Mouse (Mus musculus): ENCODE data around the gene Psma5. TPM values are rescaled to one million over a fixed set of nuclear protein-coding genes. Genes with fewer than 3 reads are reported as not detected.
A peak's percentile ranks its signal among the peaks of the same experiment; 100 is the strongest.

The Psma5 gene
- polyA plus RNA-seq, 1 experiment from 2014 or later = 303 TPM

DNA sequence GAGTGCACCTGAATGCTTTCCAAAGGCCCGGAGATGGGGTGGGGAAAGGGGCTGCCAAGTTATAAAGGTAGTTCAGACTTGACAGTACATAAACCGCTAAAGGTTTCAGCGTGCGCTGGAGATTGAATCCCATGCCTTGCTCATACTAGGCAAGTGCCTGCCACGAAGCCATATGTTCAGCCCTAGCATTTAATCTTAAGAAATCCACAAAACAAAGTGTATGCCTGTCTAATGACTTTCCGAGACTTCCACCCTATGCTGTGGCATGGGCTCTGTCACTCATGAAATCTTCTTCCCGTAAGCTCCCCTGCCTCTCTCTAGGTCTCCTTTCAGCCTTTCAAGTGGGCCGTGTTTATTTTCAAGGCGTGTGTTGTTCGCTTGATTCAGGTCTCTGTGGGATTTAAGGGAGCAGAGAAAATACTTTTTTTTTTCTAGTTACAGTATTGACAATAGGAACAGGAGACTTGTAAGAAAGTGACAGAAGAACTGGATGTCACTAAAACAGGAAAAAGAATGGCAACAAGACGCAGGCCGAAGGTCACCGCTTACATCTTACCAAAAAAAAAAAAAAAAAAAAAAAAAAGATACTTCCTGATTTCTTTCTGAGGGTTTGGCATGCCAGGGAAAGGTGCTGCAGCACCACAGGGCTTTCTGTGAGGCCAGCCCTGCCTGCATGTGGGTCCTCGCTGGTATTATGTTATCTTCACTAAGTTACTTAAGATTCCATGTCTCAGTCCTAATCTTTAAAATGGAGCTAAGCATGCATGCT lies 30.1 kb downstream of the Psma5 start:
- H3K27ac ChIP-seq (replicated peaks; ENCODE audit: low read depth, low read length) = no peak overlapping the region; the same call in 1 of the 2 replicates
- ATAC-seq (ENCODE audit: low read depth) (no peak), DNase-seq (ENCODE audit: low spot score) (no peak)
- H3K9me3 ChIP-seq (ENCODE audit: control insufficient read depth, low read length) = no peaks in the 10 kb centered on the region
- H3K4me3 ChIP-seq (ENCODE audit: low read depth, low read length) = no peak overlapping the region
- WGBS = 55% methylated on average over 14 of the region's 14 CpGs
- no peaks in the 10 kb centered on the region for H3K27me3 ChIP-seq (replicated peaks; ENCODE audit: control insufficient read depth, insufficient read depth, low read length)
- H3K4me1 ChIP-seq (ENCODE audit: control insufficient read depth, insufficient read depth, low read length) = peaks cover 43% of the 10 kb centered on the region
- H3K36me3 ChIP-seq (ENCODE audit: control insufficient read depth, insufficient read depth, low read length) = no peaks in the 10 kb centered on the region
- no peak overlapping the region for H3K9ac ChIP-seq (ENCODE audit: low read depth, low read length)
- peak overlapping the region; percentile 92; the same call in 1 of the 2 replicates for H3K4me2 ChIP-seq (ENCODE audit: low read depth, low read length)

DNA sequence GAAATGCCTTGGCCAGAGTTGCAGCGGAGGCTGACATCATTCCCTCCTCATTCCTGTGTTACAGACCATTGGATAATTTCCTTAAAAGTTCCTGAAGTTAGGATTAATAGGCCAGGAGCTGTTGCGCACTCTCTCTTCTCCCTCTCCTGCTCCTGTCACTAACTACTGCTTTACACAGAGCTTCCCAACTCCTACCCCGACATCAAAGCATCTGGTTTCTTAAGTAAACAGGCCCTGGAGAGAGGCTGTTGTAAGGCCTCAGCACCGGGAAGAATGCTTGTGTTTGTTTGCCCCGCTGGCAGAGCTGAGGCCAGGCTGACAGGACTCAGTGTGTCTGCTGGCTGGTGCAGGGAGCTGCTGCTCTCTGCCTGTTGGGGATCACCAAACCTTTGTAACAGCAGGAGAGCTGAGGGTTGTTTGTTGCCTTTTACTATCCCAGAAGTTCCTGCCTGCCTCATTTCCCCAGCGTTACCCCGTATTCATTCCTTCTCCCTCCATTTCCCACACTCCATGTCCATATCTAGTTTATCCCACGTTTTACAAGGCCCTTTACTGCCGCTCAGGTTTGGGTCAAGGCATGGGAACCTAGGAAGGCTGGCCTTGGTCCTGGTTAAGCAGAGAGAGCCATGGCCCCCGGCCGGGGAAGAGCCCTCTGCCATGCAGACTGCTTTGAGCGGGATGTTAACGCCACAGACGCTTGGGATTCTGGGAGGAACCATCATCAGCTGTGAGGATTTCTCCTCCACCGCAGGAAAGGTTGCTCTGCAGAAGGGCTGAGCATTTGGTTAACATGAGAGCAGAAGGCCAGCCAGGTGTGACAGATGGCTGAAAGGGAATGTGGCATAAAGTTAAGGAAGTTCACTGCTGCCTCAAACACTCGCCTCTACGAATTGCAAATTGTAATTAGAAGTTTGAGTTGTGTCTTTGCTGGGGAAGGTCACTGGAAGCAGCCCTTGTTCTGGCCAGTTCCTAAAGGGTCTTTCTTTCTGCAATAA lies 31.4 kb downstream of the Psma5 start:
- ATAC-seq (ENCODE audit: low read depth) (no peak), DNase-seq (ENCODE audit: low spot score) (peak; percentile 84)
- Histone ChIP-seq H3K9ac (ENCODE audit: low read depth, low read length) (peak overlapping the region; percentile 26), H3K4me3 (ENCODE audit: low read depth, low read length) (no peak overlapping the region), H3K36me3 (ENCODE audit: control insufficient read depth, insufficient read depth, low read length) (no peaks in the 10 kb centered on the region), H3K4me2 (ENCODE audit: low read depth, low read length) (peak overlapping the region; percentile 31), H3K27me3 (replicated peaks; ENCODE audit: control insufficient read depth, insufficient read depth, low read length) (no peaks in the 10 kb centered on the region), H3K4me1 (ENCODE audit: control insufficient read depth, insufficient read depth, low read length) (peaks cover 38% of the 10 kb centered on the region), H3K9me3 (ENCODE audit: control insufficient read depth, low read length) (no peaks in the 10 kb centered on the region), H3K27ac (replicated peaks; ENCODE audit: low read depth, low read length) (peak overlapping the region; percentile 54)
- WGBS = 24% methylated on average over 17 of the region's 17 CpGs

DNA sequence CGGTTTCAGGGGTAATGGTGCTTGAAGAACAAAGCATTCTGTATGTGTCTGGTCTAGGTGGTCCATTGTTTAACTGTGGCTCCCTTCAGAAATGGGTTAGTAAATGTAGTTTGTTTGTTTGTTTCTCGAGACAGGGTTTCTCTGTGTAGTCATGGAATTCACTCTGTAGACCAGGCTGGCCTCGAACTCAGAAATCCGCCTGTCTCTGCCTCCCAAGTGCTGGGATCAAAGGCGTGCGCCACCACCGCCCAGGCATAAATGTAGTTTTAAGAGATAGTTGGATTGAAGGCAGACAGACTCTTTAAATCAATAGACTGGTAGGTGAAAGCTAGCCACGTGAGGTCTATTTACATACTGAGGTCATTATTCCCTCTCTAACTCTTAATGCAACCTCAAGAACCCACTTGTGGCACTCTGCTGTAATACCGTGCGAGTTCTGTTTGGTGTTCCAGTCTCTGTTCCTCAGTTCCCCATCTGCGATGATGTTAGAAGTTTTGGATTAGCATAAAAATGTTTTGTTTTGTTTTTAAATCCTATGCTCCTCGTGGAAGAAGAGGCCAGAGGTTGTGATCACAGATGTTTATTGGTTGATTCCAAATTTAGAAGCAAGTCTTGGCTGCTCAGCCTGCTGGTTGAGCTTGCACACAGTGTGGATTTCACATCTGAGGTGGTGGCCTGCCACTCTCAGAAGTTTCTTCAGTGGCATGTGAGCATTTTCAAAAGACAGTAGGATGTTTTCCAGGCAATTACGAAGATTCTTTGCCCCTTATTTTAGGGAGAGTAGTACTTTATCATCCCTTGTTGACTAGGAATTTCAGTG lies 32.8 kb downstream of the Psma5 start:
- H3K36me3 ChIP-seq (ENCODE audit: control insufficient read depth, insufficient read depth, low read length) = no peaks in the 10 kb centered on the region
- ATAC-seq (ENCODE audit: low read depth) (no peak), DNase-seq (ENCODE audit: low spot score) (no peak)
- H3K4me1 ChIP-seq (ENCODE audit: control insufficient read depth, insufficient read depth, low read length) = peaks cover 34% of the 10 kb centered on the region
- no peaks in the 10 kb centered on the region for H3K27me3 ChIP-seq (replicated peaks; ENCODE audit: control insufficient read depth, insufficient read depth, low read length)
- H3K27ac ChIP-seq (replicated peaks; ENCODE audit: low read depth, low read length) = no peak overlapping the region
- no peak overlapping the region for H3K4me2 ChIP-seq (ENCODE audit: low read depth, low read length)
- no peak overlapping the region for H3K4me3 ChIP-seq (ENCODE audit: low read depth, low read length)
- WGBS = 79% methylated on average over 13 of the region's 13 CpGs
- no peak overlapping the region for H3K9ac ChIP-seq (ENCODE audit: low read depth, low read length)
- no peaks in the 10 kb centered on the region for H3K9me3 ChIP-seq (ENCODE audit: control insufficient read depth, low read length)

DNA sequence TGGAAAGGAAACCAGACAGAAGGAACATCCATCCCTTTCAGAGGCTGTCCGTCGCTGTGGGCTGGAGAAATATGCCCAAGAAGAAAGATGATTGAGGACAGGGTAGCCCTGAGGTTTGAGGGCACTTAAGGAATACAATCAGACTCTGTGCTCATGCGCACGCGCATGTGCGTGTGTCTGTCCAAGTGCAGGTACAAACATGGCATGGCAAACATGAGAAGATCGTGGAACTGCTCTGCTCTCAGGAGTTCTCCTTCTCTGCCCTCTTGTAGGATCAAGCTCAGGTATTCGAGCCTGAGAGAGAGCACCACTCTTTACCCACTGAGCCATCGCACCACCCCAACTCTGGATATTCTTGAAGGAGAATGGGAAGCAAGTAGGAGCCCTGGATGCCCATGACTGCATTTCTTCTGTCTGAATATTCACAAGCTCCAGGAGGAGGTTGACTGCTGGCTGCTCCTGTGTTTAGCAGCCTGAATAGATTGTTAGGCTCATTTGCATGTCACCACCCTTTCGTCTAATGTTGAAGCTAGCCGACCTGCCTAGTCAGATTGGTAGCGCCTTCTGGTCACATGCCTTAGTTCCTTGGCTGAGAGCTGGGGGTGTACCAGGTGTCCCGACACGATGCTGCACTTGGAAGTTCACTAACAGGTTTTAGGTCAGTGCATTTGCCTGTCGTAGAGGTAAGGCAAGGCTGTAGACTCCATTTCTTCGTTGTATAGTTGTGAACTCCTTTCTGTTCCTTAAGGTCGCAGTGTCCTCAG lies 34.5 kb downstream of the Psma5 start:
- Histone ChIP-seq H3K9me3 (ENCODE audit: control insufficient read depth, low read length) (no peaks in the 10 kb centered on the region), H3K27ac (replicated peaks; ENCODE audit: low read depth, low read length) (no peak overlapping the region), H3K9ac (ENCODE audit: low read depth, low read length) (no peak overlapping the region), H3K36me3 (ENCODE audit: control insufficient read depth, insufficient read depth, low read length) (no peaks in the 10 kb centered on the region), H3K27me3 (replicated peaks; ENCODE audit: control insufficient read depth, insufficient read depth, low read length) (no peaks in the 10 kb centered on the region), H3K4me3 (ENCODE audit: low read depth, low read length) (no peak overlapping the region), H3K4me2 (ENCODE audit: low read depth, low read length) (no peak overlapping the region), H3K4me1 (ENCODE audit: control insufficient read depth, insufficient read depth, low read length) (peaks cover 30% of the 10 kb centered on the region)
- WGBS = 76% methylated on average over 17 of the region's 17 CpGs
- no peak for DNase-seq (ENCODE audit: low spot score)
- no peak for ATAC-seq (ENCODE audit: low read depth)

DNA sequence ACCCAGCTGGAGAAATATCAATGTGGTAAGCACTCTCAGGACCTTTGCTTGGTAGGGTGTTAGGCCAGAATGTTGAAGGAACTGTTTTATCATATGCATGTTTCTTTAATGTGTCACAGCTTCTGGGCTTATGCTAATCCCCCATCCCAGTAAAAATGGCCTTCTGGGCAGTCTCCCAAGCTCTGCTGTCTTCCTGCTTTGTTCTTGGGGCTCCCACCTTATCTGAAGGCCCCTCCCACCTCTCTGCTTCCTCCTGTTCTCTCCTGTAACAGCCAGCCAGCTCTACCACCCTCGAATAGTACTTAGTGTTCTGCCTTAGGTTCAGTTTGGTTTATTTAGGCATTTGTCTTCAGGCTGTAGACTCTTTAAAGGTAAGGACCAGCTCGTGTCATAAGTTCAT lies 37.7 kb downstream of the Psma5 start:
- Histone ChIP-seq H3K27ac (replicated peaks; ENCODE audit: low read depth, low read length) (no peak overlapping the region), H3K27me3 (replicated peaks; ENCODE audit: control insufficient read depth, insufficient read depth, low read length) (no peaks in the 10 kb centered on the region), H3K4me2 (ENCODE audit: low read depth, low read length) (no peak overlapping the region), H3K9ac (ENCODE audit: low read depth, low read length) (no peak overlapping the region), H3K4me3 (ENCODE audit: low read depth, low read length) (no peak overlapping the region), H3K36me3 (ENCODE audit: control insufficient read depth, insufficient read depth, low read length) (no peaks in the 10 kb centered on the region), H3K4me1 (ENCODE audit: control insufficient read depth, insufficient read depth, low read length) (peaks cover 21% of the 10 kb centered on the region), H3K9me3 (ENCODE audit: control insufficient read depth, low read length) (no peaks in the 10 kb centered on the region)
- DNase-seq (ENCODE audit: low spot score) (no peak), ATAC-seq (ENCODE audit: low read depth) (peak; percentile 56; the same call in 1 of the 2 replicates)
- WGBS = 44% methylated on average over 2 of the region's 2 CpGs

DNA sequence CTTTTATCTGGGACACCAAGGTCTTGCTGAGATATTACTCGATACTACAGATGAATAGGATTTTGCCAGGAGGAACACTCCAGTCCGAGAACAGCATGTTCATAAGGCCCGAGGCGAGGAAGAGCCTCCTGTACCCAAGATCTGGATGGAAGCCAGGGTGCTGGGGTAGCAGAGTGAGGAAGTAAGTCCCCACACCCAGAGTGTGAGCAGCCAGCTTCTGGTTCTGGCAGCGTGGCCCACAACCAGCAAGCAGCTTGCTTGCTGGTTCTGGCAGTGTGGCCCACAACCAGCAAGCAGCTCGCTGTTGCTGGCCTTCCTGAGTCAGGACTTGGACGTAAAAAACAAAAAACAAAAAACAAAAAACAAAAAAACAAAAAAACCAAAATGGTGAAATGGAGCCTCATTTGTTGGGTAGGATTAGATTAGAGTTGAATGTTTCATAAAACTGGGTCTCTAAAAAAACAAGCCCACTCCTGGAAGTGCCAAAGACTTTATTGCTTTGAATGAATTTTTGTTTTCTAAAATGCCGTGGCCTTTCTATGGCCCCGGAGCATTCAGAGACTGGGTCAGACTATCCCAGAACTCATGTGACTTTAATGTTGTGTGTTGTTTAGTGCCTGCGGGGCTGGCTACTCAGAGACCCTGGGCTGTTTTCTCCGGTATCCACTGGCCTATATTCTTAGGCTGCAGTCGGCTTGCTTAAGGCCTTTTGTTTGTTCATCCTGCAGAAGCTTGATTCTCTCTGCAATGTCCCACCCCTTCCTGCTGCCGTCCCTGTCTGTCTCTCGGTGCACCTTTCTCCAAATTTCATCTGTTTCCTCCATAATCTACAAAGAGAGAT lies 38.9 kb downstream of the Psma5 start:
- Histone ChIP-seq H3K4me2 (ENCODE audit: low read depth, low read length) (peak overlapping the region; percentile 47), H3K9me3 (ENCODE audit: control insufficient read depth, low read length) (no peaks in the 10 kb centered on the region), H3K4me1 (ENCODE audit: control insufficient read depth, insufficient read depth, low read length) (peaks cover 21% of the 10 kb centered on the region), H3K36me3 (ENCODE audit: control insufficient read depth, insufficient read depth, low read length) (no peaks in the 10 kb centered on the region), H3K9ac (ENCODE audit: low read depth, low read length) (peak overlapping the region; percentile 34), H3K27me3 (replicated peaks; ENCODE audit: control insufficient read depth, insufficient read depth, low read length) (no peaks in the 10 kb centered on the region), H3K27ac (replicated peaks; ENCODE audit: low read depth, low read length) (peak overlapping the region; percentile 61), H3K4me3 (ENCODE audit: low read depth, low read length) (peak overlapping the region; percentile 10; the same call in 1 of the 2 replicates)
- WGBS = 36% methylated on average over 14 of the region's 14 CpGs
- ATAC-seq (ENCODE audit: low read depth) (no peak), DNase-seq (ENCODE audit: low spot score) (no peak)

DNA sequence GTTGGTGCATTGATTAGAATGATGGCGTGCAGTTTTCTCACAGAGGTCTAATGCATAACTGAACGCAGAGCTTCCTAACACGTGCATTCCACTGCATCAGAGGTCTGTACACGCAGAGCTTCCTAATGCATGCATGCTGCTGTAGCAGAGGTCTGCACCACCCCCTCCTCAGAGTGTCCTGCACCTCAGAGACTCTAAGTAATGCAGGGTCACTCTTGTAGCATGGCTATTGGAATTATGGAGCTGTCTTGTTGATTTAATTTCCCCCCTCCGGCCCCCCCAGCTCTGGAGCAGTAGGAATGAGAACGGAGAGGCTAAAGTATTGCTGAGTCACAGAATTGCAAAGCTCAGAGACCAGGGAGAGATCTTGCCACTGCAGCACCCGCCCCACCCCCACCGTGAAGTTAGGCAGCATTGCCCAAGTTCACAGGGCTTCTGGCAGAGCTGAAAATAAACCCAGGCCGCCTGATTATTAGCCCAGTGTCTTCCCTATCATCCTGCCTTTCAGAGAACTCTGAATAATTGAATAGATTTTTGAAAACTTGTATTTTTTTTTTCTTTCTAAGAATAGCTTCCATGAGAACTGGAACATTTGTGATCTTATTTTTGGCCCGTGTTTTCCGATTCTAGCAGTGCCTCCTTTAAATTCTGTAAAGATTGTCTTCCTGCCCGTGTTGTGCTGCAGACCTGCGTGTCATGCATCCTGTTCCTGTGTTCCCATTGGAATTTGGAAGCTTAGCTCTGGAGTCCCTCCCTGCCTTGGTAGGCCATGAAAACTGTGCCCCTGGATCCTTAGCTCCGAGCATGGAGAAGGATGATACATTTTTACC lies 39.7 kb downstream of the Psma5 start:
- Histone ChIP-seq H3K4me3 (ENCODE audit: low read depth, low read length) (peak overlapping the region; percentile 10; the same call in 1 of the 2 replicates), H3K27me3 (replicated peaks; ENCODE audit: control insufficient read depth, insufficient read depth, low read length) (no peaks in the 10 kb centered on the region), H3K9ac (ENCODE audit: low read depth, low read length) (peak overlapping the region; percentile 34), H3K4me1 (ENCODE audit: control insufficient read depth, insufficient read depth, low read length) (peaks cover 21% of the 10 kb centered on the region), H3K27ac (replicated peaks; ENCODE audit: low read depth, low read length) (peak overlapping the region; percentile 61), H3K4me2 (ENCODE audit: low read depth, low read length) (peak overlapping the region; percentile 47), H3K36me3 (ENCODE audit: control insufficient read depth, insufficient read depth, low read length) (no peaks in the 10 kb centered on the region), H3K9me3 (ENCODE audit: control insufficient read depth, low read length) (no peaks in the 10 kb centered on the region)
- ATAC-seq (ENCODE audit: low read depth) = peak; percentile 60; the same call in 1 of the 2 replicates
- 13% methylated on average over 14 of the region's 14 CpGs for WGBS
- peak; percentile 61 for DNase-seq (ENCODE audit: low spot score)

Measured in embryonic facial prominence, embryonic 14.5 days (tissue).